Mouse (Mus musculus) large intestine, adult 2 months (tissue): ENCODE results near the gene Ogfod1. TPM values are rescaled to one million over a fixed set of nuclear protein-coding genes. Genes with fewer than 3 reads are reported as not detected.

ENCODE experiments used
- polyA plus RNA-seq: library from polyadenylated mRNA; depleted of rRNA; stranded (reverse); fragments of >200 nt; gene quantifications from 2 replicates; pipeline ENCODE4 v1.2.3, GENCODE M21; 2012; rRNA removed

The Ogfod1 gene
- polyA plus RNA-seq, 1 experiment, result 5.3 TPM

Other genes starting within 250 kb of the Ogfod1 start
- gene Gnao1, start 227.2 kb upstream of the Ogfod1 start, polyA plus RNA-seq, result 7.8 and 8.6 TPM in 2 replicates
- gene Amfr, start 24.4 kb upstream of the Ogfod1 start, polyA plus RNA-seq, result 73.3 and 87.2 TPM in 2 replicates
- gene Nudt21, start 167 bp upstream of the Ogfod1 start, polyA plus RNA-seq, result 20.5 and 27.0 TPM in 2 replicates
- gene Bbs2, start 61.7 kb downstream of the Ogfod1 start, polyA plus RNA-seq, result 6.5 TPM in 2 replicates
- gene Mt4, start 100.0 kb downstream of the Ogfod1 start, polyA plus RNA-seq, result 0.35 TPM in 1 of 2 replicates, not detected in the other
- gene Mt3, start 115.4 kb downstream of the Ogfod1 start, polyA plus RNA-seq, result 1.3 and 2.4 TPM in 2 replicates
- 88.8 and 175 TPM in 2 replicates for gene Mt2, start 135.5 kb downstream of the Ogfod1 start, polyA plus RNA-seq
- 839 and 1,256 TPM in 2 replicates for gene Mt1, start 141.9 kb downstream of the Ogfod1 start, polyA plus RNA-seq
- 18.8 and 20.0 TPM in 2 replicates for gene Nup93, start 177.4 kb downstream of the Ogfod1 start, polyA plus RNA-seq